Mouse (Mus musculus) T-helper 1 cell (primary cell): ENCODE data around the gene Il2rb.

Experiments
- in situ Hi-C: fragments of 300-600 bp; cut with MboI, MseI; formaldehyde crosslinking; loops from one replicate; pipeline ENCODE4 v1.15.1; 2025; ENCODE audit warnings: high pct_unique_total_duplicates

The Il2rb gene

GRCm38 (mm10) chr15:78521331-78521730 lies 26.3 kb upstream of the Il2rb start:
- in situ Hi-C loops, result no loop called here

DNA sequence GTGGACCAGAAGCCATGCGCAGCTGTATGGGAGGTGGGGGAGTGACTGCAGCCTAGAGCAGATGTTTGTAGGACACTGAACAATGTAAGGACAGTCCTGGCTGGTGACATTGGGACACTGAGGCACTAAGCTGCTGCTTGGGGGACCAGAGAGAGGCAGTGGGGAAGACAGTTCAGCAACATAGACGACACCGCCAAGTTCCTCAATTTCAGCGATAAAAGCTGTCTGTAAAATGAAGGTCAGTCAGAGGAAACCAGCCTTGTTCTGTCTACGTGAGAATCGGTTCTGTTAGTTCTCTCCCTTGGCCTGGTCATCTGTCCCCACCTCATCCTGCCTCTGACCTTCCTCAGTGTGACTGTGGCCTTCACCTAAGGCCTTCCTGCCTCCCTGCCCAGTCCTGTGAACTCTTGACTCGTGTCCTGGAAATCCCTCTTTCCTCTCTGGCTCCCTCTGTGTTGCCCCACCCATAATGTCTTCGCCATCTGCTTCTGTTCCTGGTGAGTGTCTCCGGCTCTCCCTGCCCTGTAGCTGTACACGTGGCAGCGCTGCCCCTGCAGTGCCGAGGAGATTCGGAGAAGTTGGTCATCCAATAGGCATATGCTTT lies 25.1 kb upstream of the Il2rb start:
- in situ Hi-C loops, result no loop called here

DNA sequence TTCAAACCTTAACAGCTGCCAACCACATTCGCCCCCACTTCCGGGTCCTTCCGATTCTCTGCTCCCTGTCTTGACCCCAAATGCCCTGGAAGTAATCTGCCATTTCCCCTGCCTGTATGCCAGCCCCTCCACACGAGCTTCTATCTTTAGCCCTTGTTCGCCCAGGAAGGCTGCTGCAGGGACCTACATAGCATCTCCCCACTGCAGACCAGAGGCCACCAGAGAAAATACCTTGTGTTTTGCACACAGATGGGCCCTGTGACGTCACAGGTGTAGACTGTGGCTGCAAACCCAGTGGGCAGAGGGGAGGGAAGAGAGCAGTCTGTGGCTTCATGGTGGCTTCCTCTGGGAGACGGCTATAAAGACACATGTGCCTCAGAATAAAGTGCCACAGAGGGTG lies 23.1 kb upstream of the Il2rb start:
- in situ Hi-C loops, result no loop called here

DNA sequence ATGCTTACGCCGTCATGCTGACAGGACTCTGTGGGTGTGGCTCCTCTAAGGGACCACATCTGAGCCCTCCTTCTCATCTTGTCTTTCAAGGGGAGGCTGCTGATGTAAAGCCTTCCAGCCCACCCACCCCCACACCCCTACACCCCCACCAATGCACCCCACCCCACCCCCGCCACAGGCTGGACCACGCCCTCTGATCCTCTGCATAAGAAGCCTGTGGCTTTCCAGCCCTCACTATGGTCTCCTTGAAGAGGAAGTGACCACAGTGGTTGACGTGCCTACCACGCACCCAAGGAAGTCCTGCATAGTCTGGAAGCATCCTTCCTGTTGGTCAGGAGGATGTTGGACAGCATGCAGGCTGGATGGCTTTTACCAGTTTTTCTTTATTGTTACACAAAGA lies 20.7 kb upstream of the Il2rb start:
- in situ Hi-C loops, result no loop called here

DNA sequence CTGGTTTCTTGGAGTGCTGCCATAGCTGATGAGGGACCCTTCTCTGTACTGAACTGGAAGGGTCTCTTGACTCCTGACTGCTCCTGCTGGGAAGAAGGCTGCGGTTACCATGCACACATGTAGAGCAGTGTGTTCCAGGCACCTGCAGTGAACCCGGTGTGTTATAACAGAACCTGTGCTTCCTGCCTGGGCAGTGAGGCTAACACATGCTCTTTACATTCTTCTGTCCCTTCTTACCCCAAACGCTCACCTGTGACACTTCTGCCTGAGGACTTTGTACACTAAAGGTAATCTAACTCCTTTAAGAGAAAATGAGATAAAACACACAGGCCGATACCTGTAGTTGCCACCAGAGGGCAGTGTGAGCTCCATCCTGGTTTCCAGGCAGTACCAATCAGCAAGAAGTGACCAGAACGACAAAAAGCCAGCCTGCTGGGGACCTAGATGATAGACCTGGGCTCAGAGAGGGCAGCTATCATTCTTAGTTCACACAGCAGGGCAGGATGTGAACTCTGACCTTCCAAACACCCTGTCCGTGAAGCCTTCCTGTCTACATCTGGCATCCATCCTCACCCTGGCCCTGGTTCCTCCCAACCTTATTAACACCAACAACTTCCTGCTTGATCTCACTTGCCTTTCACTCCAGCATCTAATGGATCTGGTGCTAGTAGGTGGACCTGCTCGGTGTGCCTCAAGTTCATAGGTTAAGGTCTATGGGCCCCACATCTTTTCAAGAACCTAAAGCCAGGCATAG lies 19.5 kb upstream of the Il2rb start:
- in situ Hi-C loops, result no loop called here

DNA sequence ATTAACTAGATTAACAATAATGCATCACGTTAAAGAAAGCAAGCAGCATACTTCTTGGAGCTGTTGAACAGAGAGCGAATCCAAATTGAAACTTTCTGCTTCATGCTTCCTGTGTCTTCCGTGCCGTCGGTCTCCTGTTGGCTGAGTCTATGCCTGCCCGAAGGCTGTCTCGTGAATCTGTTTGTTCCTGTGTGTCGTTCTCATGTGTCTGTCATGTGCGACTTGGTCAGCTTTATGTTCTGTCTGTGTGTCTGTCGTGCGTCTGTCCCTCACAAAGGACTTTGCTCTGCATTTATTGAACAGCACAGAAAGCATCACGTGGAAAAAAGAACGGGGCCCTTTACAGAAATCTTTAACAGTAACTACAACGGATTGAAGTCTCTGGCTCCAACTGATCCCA lies 17.9 kb upstream of the Il2rb start:
- in situ Hi-C loops, result no loop called here

DNA sequence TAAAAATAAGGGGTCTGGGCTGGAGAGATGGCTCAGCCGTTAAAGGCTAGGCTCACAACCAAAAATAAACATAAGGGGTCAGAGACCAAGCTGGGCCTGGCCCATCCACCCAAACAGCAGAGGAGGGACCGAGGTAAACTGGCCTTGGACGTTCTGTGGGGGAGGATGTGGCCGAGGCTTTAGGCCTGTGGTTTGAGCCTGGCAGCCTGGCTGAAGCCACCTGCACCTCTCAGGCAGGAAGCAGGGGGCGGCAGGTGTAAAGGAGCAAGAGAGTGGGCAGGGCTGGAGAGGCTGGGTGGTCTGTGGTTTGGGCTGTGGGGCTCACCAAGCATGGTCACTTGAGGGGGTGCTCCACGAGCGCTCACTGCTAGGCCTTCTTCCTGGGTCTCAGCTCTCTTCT lies 16.9 kb upstream of the Il2rb start:
- in situ Hi-C loops, result no loop called here

GRCm38 (mm10) chr15:78510736-78511135 lies 15.7 kb upstream of the Il2rb start:
- in situ Hi-C loops, result no loop called here

DNA sequence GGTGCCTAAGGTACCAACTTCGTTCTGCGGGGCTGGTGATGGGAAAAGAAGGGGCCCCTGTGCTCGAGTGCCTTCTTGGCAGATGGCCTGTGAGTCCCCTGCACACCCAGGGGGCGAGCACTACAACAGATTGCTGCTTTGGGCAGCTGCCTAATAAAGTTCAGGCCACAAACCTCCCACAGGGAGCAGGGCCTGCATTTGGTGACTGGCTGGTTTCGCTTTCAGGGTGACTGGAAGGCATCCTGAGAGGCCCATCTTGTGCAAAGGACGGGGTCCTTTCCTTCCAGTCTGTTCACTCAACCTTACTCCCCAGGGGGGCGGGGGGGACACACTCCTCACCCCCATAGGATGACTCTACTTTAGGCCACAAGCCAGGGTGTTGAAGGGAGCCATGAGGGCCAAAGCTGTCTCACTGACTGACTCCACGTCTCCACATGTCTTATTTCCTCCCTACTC lies 15.1 kb upstream of the Il2rb start:
- in situ Hi-C loops, result no loop called here

DNA sequence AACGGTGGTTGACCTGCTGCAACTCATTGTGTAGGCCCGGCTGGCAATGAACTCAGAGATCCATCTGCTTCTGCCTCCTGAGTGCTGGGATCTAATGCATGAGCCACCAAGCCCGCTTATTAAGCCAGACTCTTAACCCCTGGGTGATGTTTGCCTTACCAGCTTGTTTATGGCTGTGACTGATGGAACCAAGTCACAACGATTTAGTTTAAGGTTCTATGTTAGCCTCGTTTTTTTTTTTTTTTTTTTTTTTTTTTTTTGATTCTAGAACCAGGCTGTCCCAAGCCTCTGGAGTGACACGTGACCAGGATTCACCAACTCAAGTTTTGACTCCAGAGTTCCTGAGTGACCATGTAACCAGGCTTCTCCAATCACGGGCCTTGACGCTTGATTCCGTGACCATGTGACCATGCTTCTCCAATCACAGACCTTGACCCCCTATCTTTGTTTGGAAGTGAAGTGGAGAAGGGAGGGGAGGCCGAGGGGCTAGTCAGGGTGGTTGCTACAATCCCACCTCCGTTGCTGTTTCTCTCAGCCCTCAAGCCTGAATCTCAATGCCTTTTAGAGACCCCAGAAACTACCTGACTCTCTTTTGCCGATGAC lies 14.3 kb upstream of the Il2rb start:
- in situ Hi-C loops, result no loop called here

- in situ Hi-C loops, result no loop called here
Measured at GRCm38 (mm10) chr15:78508443-78508842, 13.4 kb upstream of the Il2rb start.

DNA sequence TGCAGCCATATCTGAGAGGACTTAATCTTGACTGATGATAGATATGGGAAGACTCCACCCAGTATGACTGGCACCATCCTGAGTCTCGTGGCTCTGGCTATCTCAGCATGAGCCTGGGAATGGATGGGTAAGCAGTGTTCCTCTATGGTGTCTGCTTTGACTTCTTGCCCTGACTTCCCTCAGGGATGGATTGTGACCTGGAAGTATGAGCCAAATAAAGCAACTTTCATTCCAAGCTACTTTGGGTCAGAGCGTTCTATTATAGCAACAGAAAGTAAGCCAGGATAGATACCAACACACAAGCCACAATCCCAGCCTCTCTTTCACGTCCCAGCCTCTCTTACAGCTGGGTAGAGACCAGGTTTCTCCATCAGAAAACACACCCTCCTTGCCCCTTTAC lies 10.5 kb upstream of the Il2rb start:
- in situ Hi-C loops, result no loop called here

GRCm38 (mm10) chr15:78504816-78505215 lies 9.7 kb upstream of the Il2rb start:
- in situ Hi-C loops, result no loop called here

- in situ Hi-C loops, result no loop called here
Measured at GRCm38 (mm10) chr15:78504013-78504412, 8.9 kb upstream of the Il2rb start.

GRCm38 (mm10) chr15:78502437-78503132 lies 7.5 kb upstream of the Il2rb start:
- in situ Hi-C loops, result no loop called here

GRCm38 (mm10) chr15:78493401-78494010 lies 1.6 kb downstream of the Il2rb start:
- in situ Hi-C loops, result loop anchor here (10.0 kb wide), 1 partner anchor 1191 kb away; the partner anchor contains the start of gene Josd1

DNA sequence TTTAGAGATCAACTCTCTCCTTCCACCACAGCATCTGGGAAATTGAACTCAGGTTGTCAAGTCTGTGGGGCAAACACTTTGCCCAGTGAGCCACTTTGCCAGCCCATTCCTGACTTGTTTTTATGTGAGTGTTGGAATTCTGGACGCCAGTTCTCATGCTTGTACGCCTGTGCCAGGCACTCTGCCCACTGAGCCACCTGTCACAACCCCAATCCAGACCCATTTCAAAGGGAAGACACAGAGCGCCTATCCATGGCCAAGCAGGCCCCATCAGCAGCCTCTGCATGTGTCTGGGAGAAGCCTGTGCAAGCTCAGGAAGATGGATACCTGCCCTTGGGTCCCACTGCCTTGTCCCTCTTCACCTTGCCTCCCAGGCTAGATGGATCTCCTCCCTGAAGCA lies 3.8 kb downstream of the Il2rb start:
- in situ Hi-C loops, result loop anchor here (10.0 kb wide), 1 partner anchor 1194 kb away; the partner anchor contains the start of gene Josd1

- in situ Hi-C loops, result loop anchor here (10.0 kb wide), 1 partner anchor 1195 kb away; the partner anchor contains the start of gene Josd1
Measured at GRCm38 (mm10) chr15:78489906-78490305, 5.2 kb downstream of the Il2rb start.

GRCm38 (mm10) chr15:78489248-78489647 lies 5.8 kb downstream of the Il2rb start:
- in situ Hi-C loops, result no loop called here

GRCm38 (mm10) chr15:78487066-78487465 lies 8.0 kb downstream of the Il2rb start:
- in situ Hi-C loops, result no loop called here

DNA sequence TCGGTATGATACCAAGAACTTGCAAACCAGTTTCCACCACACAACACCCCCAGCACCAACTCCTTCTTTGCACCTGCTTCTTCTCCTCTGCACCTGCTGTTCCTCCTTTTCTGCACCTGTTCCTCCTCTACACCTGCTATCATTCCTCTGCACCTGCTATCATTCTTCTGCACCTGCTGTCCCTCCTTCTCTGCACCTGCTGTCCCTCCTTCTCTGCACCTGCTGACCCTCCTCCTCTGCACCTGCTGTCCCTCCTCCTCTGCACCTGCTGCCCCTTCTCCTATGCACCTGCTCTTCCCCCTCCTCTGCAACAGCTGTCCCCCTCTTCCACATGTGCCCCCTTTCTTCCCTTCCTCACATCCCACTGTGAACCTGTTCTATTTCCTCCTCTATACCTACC lies 8.5 kb downstream of the Il2rb start:
- in situ Hi-C loops, result no loop called here

- in situ Hi-C loops, result loop anchor here (5.0 kb wide), 1 partner anchor 36 kb away; no protein-coding TSS in a partner anchor
Measured at GRCm38 (mm10) chr15:78483311-78483710, 11.8 kb downstream of the Il2rb start.
